Mouse (Mus musculus) midbrain, embryonic 16.5 days (tissue): Measurements from ENCODE around the gene Auh. TPM values are rescaled to one million over a fixed set of nuclear protein-coding genes. Genes with fewer than 3 reads are reported as not detected.

Experiments used
- ATAC-seq: fragments of 200-750 bp; cut with Nextera tagmentation; 2 replicates; pipeline ENCODE4 v1.8.0; 2017; ENCODE audit warnings: moderate TSS enrichment
- H3K27ac ChIP-seq: fragments of 300-500 bp; sonication (generic); 2 replicates; pipeline ENCODE4 v1.5.1; 2014; ENCODE audit warnings: mild to moderate bottlenecking, low read length, mixed read lengths
- H3K27me3 ChIP-seq: fragments of 300-500 bp; sonication (generic); 2 replicates; pipeline ENCODE4 v1.6.1; 2014; ENCODE audit warnings: low read depth, low read length, mixed read lengths; ENCODE audit not compliant: control insufficient read depth, insufficient read depth
- H3K36me3 ChIP-seq: fragments of 300-500 bp; sonication (generic); 2 replicates; pipeline ENCODE4 v1.6.1; 2014; ENCODE audit warnings: mild to moderate bottlenecking, low read length, moderate library complexity, mixed read lengths; ENCODE audit not compliant: control insufficient read depth, insufficient read depth
- H3K4me1 ChIP-seq: fragments of 300-500 bp; sonication (generic); 2 replicates; pipeline ENCODE4 v1.6.1; 2014; ENCODE audit warnings: mild to moderate bottlenecking, low read length, mixed read lengths; ENCODE audit not compliant: control insufficient read depth, insufficient read depth
- H3K4me2 ChIP-seq: fragments of 300-500 bp; sonication (generic); 2 replicates; pipeline ENCODE4 v1.6.1; 2014; ENCODE audit warnings: mild to moderate bottlenecking, low read length, mixed read lengths
- H3K4me3 ChIP-seq: fragments of 300-500 bp; sonication (generic); 2 replicates; pipeline ENCODE4 v1.5.1; 2014; ENCODE audit warnings: low read depth, mild to moderate bottlenecking, low read length, moderate library complexity, mixed read lengths
- H3K9ac ChIP-seq: fragments of 300-500 bp; sonication (generic); 2 replicates; pipeline ENCODE4 v1.6.1; 2014; ENCODE audit warnings: low read depth, low read length, mixed read lengths
- H3K9me3 ChIP-seq: fragments of 300-500 bp; sonication (generic); replicated peaks from 2 replicates; pipeline ENCODE4 v1.6.1; 2014; ENCODE audit warnings: mild to moderate bottlenecking, low read length, mixed read lengths; ENCODE audit not compliant: control insufficient read depth, poor library complexity, severe bottlenecking
- WGBS: fragments of 180-500 bp; shearing (Covaris S2); extraction: QIAGEN DNeasy Blood & Tissue Kit; methylation state at CpG from one replicate; pipeline ENCODE4 v1.1.7; 2014; 5-methylcytosine and 5-hydroxymethylcytosine counted together
- polyA plus RNA-seq: library from polyadenylated mRNA; unstranded; fragments of >200 nt; fragmentation: Nextera tagmentation; extraction: Ambion mirVana; gene quantifications from 2 replicates; pipeline ENCODE4 v1.2.1, GENCODE M21; 2015

The Auh gene
- polyA plus RNA-seq, 1 experiment from 2014 or later: 59.6 TPM

- Histone ChIP-seq H3K36me3 (no peaks in the 10 kb centered on the region), H3K27ac (no peak overlapping the region), H3K9ac (no peak overlapping the region), H3K27me3 (no peaks in the 10 kb centered on the region), H3K4me3 (no peak overlapping the region), H3K4me2 (no peak overlapping the region), H3K4me1 (peaks cover 19% of the 10 kb centered on the region), H3K9me3 (no peaks in the 10 kb centered on the region)
- no peak for ATAC-seq
- WGBS: 62% methylated on average over 6 of the region's 6 CpGs
Measured at GRCm38 (mm10) chr13:52817991-52818491, 111.4 kb downstream of the Auh start.

GRCm38 (mm10) chr13:52813750-52814149 lies 115.7 kb downstream of the Auh start:
- Histone ChIP-seq H3K4me1 (peaks cover 4% of the 10 kb centered on the region), H3K9me3 (no peaks in the 10 kb centered on the region), H3K27me3 (no peaks in the 10 kb centered on the region), H3K9ac (no peak overlapping the region), H3K4me3 (no peak overlapping the region), H3K4me2 (no peak overlapping the region), H3K36me3 (no peaks in the 10 kb centered on the region), H3K27ac (no peak overlapping the region)
- WGBS: 89% methylated on average over 3 of the region's 3 CpGs
- ATAC-seq: no peak

- WGBS: 81% methylated on average over 16 of the region's 16 CpGs
- Histone ChIP-seq H3K9me3 (no peaks in the 10 kb centered on the region), H3K27ac (no peak overlapping the region), H3K27me3 (no peaks in the 10 kb centered on the region), H3K4me2 (no peak overlapping the region), H3K4me3 (no peak overlapping the region), H3K4me1 (no peaks in the 10 kb centered on the region), H3K9ac (no peak overlapping the region), H3K36me3 (no peaks in the 10 kb centered on the region)
- ATAC-seq: no peak
Measured at GRCm38 (mm10) chr13:52812549-52813515, 116.6 kb downstream of the Auh start.

- H3K27ac ChIP-seq: no peak overlapping the region
- no peak overlapping the region for H3K4me2 ChIP-seq
- peaks cover 2% of the 10 kb centered on the region; the same call in 1 of the 2 replicates for H3K4me1 ChIP-seq
- no peaks in the 10 kb centered on the region for H3K36me3 ChIP-seq
- H3K9me3 ChIP-seq: no peaks in the 10 kb centered on the region
- no peak overlapping the region for H3K9ac ChIP-seq
- WGBS: 89% methylated on average over 11 of the region's 11 CpGs
- H3K27me3 ChIP-seq: no peaks in the 10 kb centered on the region
- ATAC-seq: no peak
- H3K4me3 ChIP-seq: no peak overlapping the region
Measured at GRCm38 (mm10) chr13:52807722-52808121, 121.8 kb downstream of the Auh start.

GRCm38 (mm10) chr13:52806029-52806428 lies 123.5 kb downstream of the Auh start:
- Histone ChIP-seq H3K27me3 (no peaks in the 10 kb centered on the region), H3K4me3 (no peak overlapping the region), H3K4me2 (no peak overlapping the region), H3K27ac (no peak overlapping the region), H3K9ac (no peak overlapping the region), H3K36me3 (no peaks in the 10 kb centered on the region), H3K4me1 (peaks cover 2% of the 10 kb centered on the region; the same call in 1 of the 2 replicates), H3K9me3 (no peaks in the 10 kb centered on the region)
- 49% methylated on average over 4 of the region's 4 CpGs for WGBS
- no peak for ATAC-seq

- no peak overlapping the region for H3K4me2 ChIP-seq
- ATAC-seq: no peak
- H3K4me3 ChIP-seq: no peak overlapping the region
- H3K4me1 ChIP-seq: peaks cover 2% of the 10 kb centered on the region; the same call in 1 of the 2 replicates
- H3K36me3 ChIP-seq: no peaks in the 10 kb centered on the region
- no peak overlapping the region for H3K27ac ChIP-seq
- H3K9ac ChIP-seq: no peak overlapping the region
- H3K9me3 ChIP-seq: no peaks in the 10 kb centered on the region
- no peaks in the 10 kb centered on the region for H3K27me3 ChIP-seq
- 75% methylated on average over 6 of the region's 6 CpGs for WGBS
Measured at GRCm38 (mm10) chr13:52805581-52805980, 123.9 kb downstream of the Auh start.

GRCm38 (mm10) chr13:52802482-52802881 lies 127.0 kb downstream of the Auh start:
- Histone ChIP-seq H3K27me3 (no peaks in the 10 kb centered on the region), H3K27ac (no peak overlapping the region), H3K36me3 (no peaks in the 10 kb centered on the region), H3K4me3 (no peak overlapping the region), H3K4me2 (no peak overlapping the region), H3K9me3 (no peaks in the 10 kb centered on the region), H3K9ac (no peak overlapping the region), H3K4me1 (peaks cover 2% of the 10 kb centered on the region; the same call in 1 of the 2 replicates)
- ATAC-seq: no peak
- WGBS: 81% methylated on average over 4 of the region's 4 CpGs

GRCm38 (mm10) chr13:52800687-52801341 lies 128.7 kb downstream of the Auh start:
- H3K9ac ChIP-seq: no peak overlapping the region
- H3K4me2 ChIP-seq: no peak overlapping the region
- no peaks in the 10 kb centered on the region for H3K36me3 ChIP-seq
- ATAC-seq: no peak
- 62% methylated on average over 4 of the region's 4 CpGs for WGBS
- H3K9me3 ChIP-seq: no peaks in the 10 kb centered on the region
- no peak overlapping the region for H3K4me3 ChIP-seq
- H3K27me3 ChIP-seq: no peaks in the 10 kb centered on the region
- H3K27ac ChIP-seq: no peak overlapping the region
- H3K4me1 ChIP-seq: no peaks in the 10 kb centered on the region

- H3K27ac ChIP-seq: no peak overlapping the region
- H3K9me3 ChIP-seq: no peaks in the 10 kb centered on the region
- H3K4me1 ChIP-seq: no peaks in the 10 kb centered on the region
- ATAC-seq: no peak
- H3K36me3 ChIP-seq: no peaks in the 10 kb centered on the region
- no peak overlapping the region for H3K9ac ChIP-seq
- H3K4me3 ChIP-seq: no peak overlapping the region
- 78% methylated on average over 2 of the region's 2 CpGs for WGBS
- H3K27me3 ChIP-seq: no peaks in the 10 kb centered on the region
- H3K4me2 ChIP-seq: no peak overlapping the region
Measured at GRCm38 (mm10) chr13:52800091-52800490, 129.4 kb downstream of the Auh start.
